Mouse (Mus musculus): ENCODE results near the gene Fam241a. TPM values are rescaled to one million over a fixed set of nuclear protein-coding genes. Genes with fewer than 3 reads are reported as not detected.

Gene Fam241a
- polyA plus RNA-seq, 1 experiment from 2014 or later, result 9.5 TPM

- ATAC-seq, result no peak
- no peak overlapping the region for H3K4me2 ChIP-seq
- 79% methylated on average over 11 of the region's 11 CpGs for WGBS
- peaks cover 4% of the 10 kb centered on the region for H3K9me3 ChIP-seq (replicated peaks)
- no peak overlapping the region for H3K4me3 ChIP-seq
- no peaks in the 10 kb centered on the region for H3K4me1 ChIP-seq
- no peak overlapping the region for H3K27ac ChIP-seq
- 0 out of 2 replicates have a peak, but pooled peaks cover 4% of the 10 kb centered on the region for H3K27me3 ChIP-seq
- no peak overlapping the region for H3K9ac ChIP-seq
- no peaks in the 10 kb centered on the region for H3K36me3 ChIP-seq (ENCODE audit: poor library complexity, severe bottlenecking)
These were observed 47.9 kb downstream of the Fam241a start for GRCm38 (mm10) chr3:127848088-127848808.

DNA sequence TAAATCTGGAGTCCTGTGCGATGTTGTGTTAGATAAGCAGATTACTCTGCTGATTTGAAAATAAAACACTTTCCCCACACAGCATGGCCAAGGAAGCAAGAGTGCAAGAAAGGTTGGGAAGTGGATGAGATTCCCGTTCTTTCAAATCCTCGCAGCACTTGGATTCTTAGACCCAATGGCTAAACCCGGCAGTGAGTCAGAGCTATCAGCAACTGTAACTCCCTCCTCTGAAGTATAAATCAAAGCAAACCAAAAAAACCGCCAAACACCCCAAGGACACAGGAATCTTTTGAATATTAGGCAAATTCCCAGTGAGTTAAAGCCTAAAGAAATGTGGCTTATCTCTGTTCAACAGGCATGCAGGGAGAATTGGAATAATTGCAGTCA is 52.2 kb downstream of the Fam241a start:
- Histone ChIP-seq H3K9me3 (replicated peaks) (peaks cover 4% of the 10 kb centered on the region), H3K27ac (no peak overlapping the region), H3K9ac (no peak overlapping the region), H3K27me3 (peaks cover 8% of the 10 kb centered on the region; the same call in 1 of the 2 replicates), H3K36me3 (ENCODE audit: poor library complexity, severe bottlenecking) (no peaks in the 10 kb centered on the region), H3K4me3 (no peak overlapping the region), H3K4me1 (no peaks in the 10 kb centered on the region), H3K4me2 (no peak overlapping the region)
- no peak for ATAC-seq
- WGBS, result 87% methylated on average over 5 of the region's 5 CpGs

DNA sequence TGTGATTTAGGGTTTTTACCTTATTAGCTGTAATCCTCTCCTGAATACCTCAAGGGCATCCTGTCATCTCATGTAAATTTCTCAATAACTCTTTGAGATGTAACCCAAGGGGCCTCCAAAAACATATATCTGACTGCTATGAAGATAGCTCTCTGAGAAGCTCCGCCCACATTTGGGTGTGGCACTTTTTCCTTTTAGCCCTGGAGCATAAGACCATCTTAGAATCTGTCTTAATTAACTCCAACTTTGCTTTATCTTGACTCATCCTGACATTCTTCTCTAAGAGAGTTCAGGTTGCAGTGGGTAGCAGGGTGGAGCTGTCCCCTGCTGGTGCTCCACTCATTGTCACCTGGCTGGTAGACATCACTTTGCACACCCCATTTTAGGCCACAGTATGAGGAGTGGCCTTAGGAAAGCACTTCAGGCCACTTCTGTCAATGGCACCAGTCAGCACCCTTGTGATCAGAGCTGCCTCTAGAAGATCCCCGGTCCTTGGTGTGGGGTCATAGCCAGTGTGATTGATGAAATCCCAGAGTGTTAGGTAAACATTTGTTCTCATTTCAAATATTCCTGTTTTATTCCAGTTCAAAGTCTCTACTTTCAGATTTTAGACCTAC is 52.7 kb downstream of the Fam241a start:
- no peak overlapping the region for H3K9ac ChIP-seq
- no peak overlapping the region for H3K4me2 ChIP-seq
- H3K9me3 ChIP-seq (replicated peaks), result peaks cover 4% of the 10 kb centered on the region
- no peak overlapping the region for H3K27ac ChIP-seq
- 92% methylated on average over 2 of the region's 2 CpGs for WGBS
- H3K36me3 ChIP-seq (ENCODE audit: poor library complexity, severe bottlenecking), result no peaks in the 10 kb centered on the region
- no peaks in the 10 kb centered on the region for H3K4me1 ChIP-seq
- peaks cover 8% of the 10 kb centered on the region; the same call in 1 of the 2 replicates for H3K27me3 ChIP-seq
- no peak for ATAC-seq
- no peak overlapping the region for H3K4me3 ChIP-seq

DNA sequence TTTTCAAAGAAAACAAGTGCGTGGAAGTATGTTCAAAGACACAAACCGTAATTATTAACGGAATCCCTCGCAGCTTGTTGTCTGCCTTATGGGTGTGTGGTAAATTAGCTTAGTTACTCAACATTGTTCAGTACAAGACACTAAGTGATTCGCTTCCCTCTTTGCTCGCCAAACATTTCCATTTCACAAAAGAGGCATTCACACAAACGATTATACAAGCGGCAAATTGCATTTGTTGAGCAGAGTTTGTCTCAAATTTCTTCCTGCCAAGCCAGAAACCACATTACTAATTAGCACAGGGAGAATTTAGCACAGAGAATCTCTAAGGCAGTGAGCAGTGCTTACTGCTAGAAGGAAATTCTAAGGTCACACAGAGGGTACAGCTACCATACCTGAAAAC is 54.2 kb downstream of the Fam241a start:
- H3K27ac ChIP-seq, result no peak overlapping the region
- no peak overlapping the region for H3K9ac ChIP-seq
- peaks cover 4% of the 10 kb centered on the region for H3K9me3 ChIP-seq (replicated peaks)
- 38% methylated on average over 8 of the region's 8 CpGs for WGBS
- H3K36me3 ChIP-seq (ENCODE audit: poor library complexity, severe bottlenecking), result no peaks in the 10 kb centered on the region
- H3K27me3 ChIP-seq, result peaks cover 8% of the 10 kb centered on the region; the same call in 1 of the 2 replicates
- peaks cover 6% of the 10 kb centered on the region for H3K4me1 ChIP-seq
- no peak for ATAC-seq
- H3K4me2 ChIP-seq, result no peak overlapping the region
- no peak overlapping the region for H3K4me3 ChIP-seq

- WGBS, result 33% methylated on average over 8 of the region's 8 CpGs
- Histone ChIP-seq H3K36me3 (ENCODE audit: poor library complexity, severe bottlenecking) (peaks cover 3% of the 10 kb centered on the region; the same call in 1 of the 2 replicates), H3K9ac (peak overlapping the region; percentile 95), H3K9me3 (replicated peaks) (no peaks in the 10 kb centered on the region), H3K4me3 (peak overlapping the region; percentile 88), H3K27ac (peak overlapping the region; percentile 94; the same call in 1 of the 2 replicates), H3K4me2 (peak overlapping the region; percentile 87), H3K27me3 (peaks cover 4% of the 10 kb centered on the region; the same call in 1 of the 2 replicates), H3K4me1 (peaks cover 31% of the 10 kb centered on the region)
- ATAC-seq, result peak; percentile 22
These were observed 58.0 kb downstream of the Fam241a start for GRCm38 (mm10) chr3:127837972-127838644.

DNA sequence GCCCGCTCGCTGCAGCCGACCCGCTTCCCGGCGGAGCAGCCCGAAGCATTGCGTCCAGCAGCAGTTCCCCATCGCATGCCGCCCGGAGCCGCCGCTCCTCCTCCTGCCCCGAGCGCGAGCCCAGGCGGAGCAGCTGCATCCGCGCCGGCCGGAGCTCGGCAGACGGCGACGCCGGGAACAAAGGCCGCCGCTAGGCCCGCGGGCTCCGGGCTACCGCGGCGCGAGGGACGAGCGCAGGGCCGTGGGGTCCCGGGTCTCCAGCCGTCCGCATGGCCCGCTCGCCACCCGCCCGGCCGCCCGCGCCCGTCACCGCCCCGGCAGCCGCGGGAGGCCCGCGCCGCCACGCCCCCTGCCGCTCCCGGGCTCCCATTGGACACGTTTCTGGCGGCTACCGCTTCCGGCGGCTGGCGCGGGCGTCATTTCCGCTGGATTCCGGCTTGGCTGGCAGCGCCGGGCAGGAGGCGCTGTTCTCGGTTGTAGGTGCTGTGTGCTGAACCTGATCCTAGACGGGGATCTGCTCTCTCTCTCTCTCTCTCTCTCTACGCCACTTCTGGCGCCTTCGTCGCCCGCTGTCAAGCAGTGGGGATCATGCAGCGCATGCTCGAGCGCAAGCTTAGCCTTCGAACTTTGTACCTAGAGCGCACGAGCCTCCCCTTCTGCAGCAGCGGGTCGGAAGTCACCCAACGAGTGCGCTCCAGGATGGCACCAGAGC is 58.8 kb downstream of the Fam241a start, which contains the start of gene Ap1ar:
Gene Ap1ar, minus strand, starts transcription at position 370 of the 712 bp plus-strand sequence.
- Histone ChIP-seq H3K4me3 (peak within 1 kb of the TSS; percentile 88), H3K27me3 (peaks cover 1% of the 10 kb centered on the region; the same call in 1 of the 2 replicates), H3K9me3 (replicated peaks) (no peaks in the 10 kb centered on the region), H3K4me2 (peak within 1 kb of the TSS; percentile 87), H3K27ac (peak within 1 kb of the TSS; percentile 94), H3K9ac (peak within 1 kb of the TSS; percentile 95), H3K4me1 (peaks cover 31% of the 10 kb centered on the region), H3K36me3 (ENCODE audit: poor library complexity, severe bottlenecking) (peaks cover 3% of the 10 kb centered on the region; the same call in 1 of the 2 replicates)
- WGBS, result under 1% methylated on average over 53 of the region's 89 CpGs
- peak; percentile 98 for ATAC-seq

DNA sequence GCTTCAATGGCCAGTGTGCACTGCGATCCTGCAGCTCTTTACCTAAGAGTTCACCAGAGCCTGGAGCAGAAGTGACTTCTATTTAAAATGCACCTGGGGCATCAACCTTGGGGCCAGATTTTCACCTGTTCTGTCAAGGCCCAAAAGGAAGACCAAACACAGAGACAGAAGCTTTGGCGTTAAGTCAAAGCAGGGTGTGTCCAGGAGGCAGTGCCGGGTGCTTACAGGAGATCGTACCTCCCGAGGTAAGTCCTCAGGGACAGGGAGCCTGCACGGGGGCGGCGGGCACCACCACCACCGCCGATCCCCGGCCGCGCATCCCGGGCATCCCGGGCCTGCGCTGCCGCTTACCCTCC is 59.3 kb downstream of the Fam241a start:
- Histone ChIP-seq H3K27ac (peak overlapping the region; percentile 94), H3K4me2 (peak overlapping the region; percentile 87), H3K4me1 (peaks cover 31% of the 10 kb centered on the region), H3K9me3 (replicated peaks) (no peaks in the 10 kb centered on the region), H3K36me3 (ENCODE audit: poor library complexity, severe bottlenecking) (peaks cover 3% of the 10 kb centered on the region; the same call in 1 of the 2 replicates), H3K9ac (peak overlapping the region; percentile 95), H3K27me3 (no peaks in the 10 kb centered on the region), H3K4me3 (peak overlapping the region; percentile 88)
- 1% methylated on average over 16 of the region's 17 CpGs for WGBS
- no peak for ATAC-seq

GRCm38 (mm10) chr3:127835594-127835993 is 60.5 kb downstream of the Fam241a start:
- Histone ChIP-seq H3K27me3 (no peaks in the 10 kb centered on the region), H3K4me2 (peak overlapping the region; percentile 87), H3K9ac (0 out of 2 replicates have a peak overlapping the region, but pooled peaks have one; percentile 95), H3K36me3 (ENCODE audit: poor library complexity, severe bottlenecking) (peaks cover 7% of the 10 kb centered on the region), H3K4me1 (peaks cover 31% of the 10 kb centered on the region), H3K9me3 (replicated peaks) (no peaks in the 10 kb centered on the region), H3K27ac (no peak overlapping the region), H3K4me3 (no peak overlapping the region; the same call in 1 of the 2 replicates)
- 86% methylated on average over 6 of the region's 6 CpGs for WGBS
- no peak for ATAC-seq

- Histone ChIP-seq H3K9ac (no peak overlapping the region), H3K27me3 (no peaks in the 10 kb centered on the region), H3K4me3 (no peak overlapping the region), H3K9me3 (replicated peaks) (no peaks in the 10 kb centered on the region), H3K4me1 (peaks cover 31% of the 10 kb centered on the region), H3K27ac (no peak overlapping the region), H3K36me3 (ENCODE audit: poor library complexity, severe bottlenecking) (peaks cover 7% of the 10 kb centered on the region), H3K4me2 (no peak overlapping the region)
- WGBS, result 87% methylated on average over 4 of the region's 4 CpGs
- ATAC-seq, result no peak
These were observed 62.1 kb downstream of the Fam241a start for GRCm38 (mm10) chr3:127834040-127834439.

DNA sequence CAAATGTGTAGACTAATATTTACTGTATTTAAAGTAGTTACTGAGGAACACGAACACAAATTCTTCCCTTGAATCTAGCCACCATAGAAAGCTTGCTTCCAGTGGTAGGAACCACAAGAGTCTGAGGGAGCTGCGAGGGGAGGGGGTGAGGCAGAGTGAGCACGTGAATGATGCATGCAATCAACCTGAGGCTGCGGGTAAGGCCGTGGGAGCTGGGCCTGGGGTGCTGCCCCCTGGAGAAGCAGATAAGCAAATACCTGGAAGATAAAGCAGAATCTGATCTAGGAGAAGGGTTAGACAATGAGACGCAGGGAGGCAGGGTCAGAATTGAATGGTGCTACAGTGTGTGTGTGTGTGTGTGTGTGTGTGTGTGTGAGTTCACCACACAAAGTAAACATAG is 65.0 kb downstream of the Fam241a start:
- no peaks in the 10 kb centered on the region for H3K9me3 ChIP-seq (replicated peaks)
- H3K9ac ChIP-seq, result no peak overlapping the region
- no peak for ATAC-seq
- H3K27ac ChIP-seq, result no peak overlapping the region
- WGBS, result 58% methylated on average over 6 of the region's 6 CpGs
- H3K4me2 ChIP-seq, result no peak overlapping the region
- H3K36me3 ChIP-seq (ENCODE audit: poor library complexity, severe bottlenecking), result peaks cover 7% of the 10 kb centered on the region
- peaks cover 32% of the 10 kb centered on the region for H3K4me1 ChIP-seq
- H3K27me3 ChIP-seq, result no peaks in the 10 kb centered on the region
- H3K4me3 ChIP-seq, result no peak overlapping the region

DNA sequence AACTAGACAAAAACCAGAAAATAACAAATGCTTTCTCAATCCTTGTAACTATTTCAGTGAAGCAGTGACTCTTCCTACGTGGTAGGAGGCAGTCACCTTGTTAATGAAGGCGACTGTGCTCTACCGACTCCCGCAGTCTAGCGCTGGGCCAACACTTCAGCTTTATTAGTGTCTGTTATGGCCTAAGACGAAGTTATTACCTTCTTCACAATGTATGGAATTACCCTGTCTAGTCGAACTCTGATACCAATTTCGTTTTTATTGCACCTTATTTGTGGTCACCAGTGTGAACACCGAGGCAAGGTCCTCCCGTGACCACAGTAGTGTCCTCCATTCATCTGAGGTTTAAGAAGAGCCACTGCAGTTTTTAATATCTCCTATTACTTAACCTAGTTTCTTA is 65.9 kb downstream of the Fam241a start:
- no peak for ATAC-seq
- Histone ChIP-seq H3K4me3 (no peak overlapping the region), H3K9me3 (replicated peaks) (no peaks in the 10 kb centered on the region), H3K4me1 (peaks cover 23% of the 10 kb centered on the region), H3K9ac (no peak overlapping the region), H3K36me3 (ENCODE audit: poor library complexity, severe bottlenecking) (peaks cover 7% of the 10 kb centered on the region), H3K4me2 (no peak overlapping the region), H3K27me3 (no peaks in the 10 kb centered on the region), H3K27ac (no peak overlapping the region)
- 92% methylated on average over 10 of the region's 10 CpGs for WGBS
